Mouse (Mus musculus) C2C12 (cell line): ENCODE measurements around the gene Tfb2m.

Experiments
- CEBPB ChIP-seq: IDR thresholded peaks from one replicate; pipeline ENCODE4 v1.6.1; 2011; ENCODE audit warnings: low read depth, mild to moderate bottlenecking, control low read depth, moderate library complexity
- CTCF ChIP-seq: IDR thresholded peaks from one replicate; pipeline ENCODE4 v1.5.1; 2011; ENCODE audit not compliant: control insufficient read depth, insufficient read depth, insufficient read length
- FOSL1 ChIP-seq: IDR thresholded peaks from one replicate; pipeline ENCODE4 v1.8.0; 2011; ENCODE audit warnings: mild to moderate bottlenecking, low read length; ENCODE audit not compliant: poor library complexity, insufficient read depth, severe bottlenecking
- MAX ChIP-seq: IDR thresholded peaks from one replicate; pipeline ENCODE4 v1.6.1; 2011; ENCODE audit warnings: mild to moderate bottlenecking, control low read depth
- MYOD1 ChIP-seq: IDR thresholded peaks from one replicate; pipeline ENCODE4 v1.6.1; 2011; ENCODE audit warnings: low read depth; ENCODE audit not compliant: control insufficient read depth, insufficient read length
- MYOG ChIP-seq: IDR thresholded peaks from one replicate; pipeline ENCODE4 v1.6.1; 2011; ENCODE audit not compliant: control insufficient read depth, insufficient read length; ENCODE audit errors: extremely low read depth

- no peak for TF ChIP-seq MYOD1
- TF ChIP-seq CTCF, result no peak
- TF ChIP-seq FOSL1, result no peak
- no peak for TF ChIP-seq MYOG
- TF ChIP-seq MAX, result no peak
- TF ChIP-seq CEBPB, result no peak
Observed at GRCm38 (mm10) chr1:179567558-179567957, 21.5 kb upstream of the Tfb2m start.
